In the genomic region with DNA sequence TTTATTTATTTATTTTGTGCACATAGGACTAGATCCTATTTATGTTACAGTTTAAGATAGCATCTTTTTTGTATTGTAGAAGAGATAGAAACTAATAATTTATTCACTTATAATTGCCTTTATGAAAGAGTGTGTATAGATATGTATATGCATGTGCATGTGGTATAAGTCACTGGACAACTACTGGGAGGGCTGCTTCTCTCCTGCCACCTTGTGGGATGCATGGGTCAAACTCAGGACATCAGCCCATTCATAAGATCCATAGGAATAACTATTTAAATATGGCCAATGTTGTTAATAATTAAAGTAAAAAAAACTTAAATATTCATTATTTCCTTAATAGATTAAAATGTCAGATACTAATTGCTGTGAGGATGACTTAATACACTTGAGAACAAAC, we compare ENCODE assay signal across 15 mouse cellular contexts.
DNase-seq lines count a peak whose midpoint lies in the region; ATAC-seq lines count a peak whose summit lies in the region.
"Had no signal": no experiment of that assay in that cellular context is flagged by ENCODE, and none has a peak within 500 bp of the region (broad histone marks: within the 10 kb centered on the region; RNA-seq: fewer than 3 reads in every experiment).

No protein-coding gene starts in this region.

- no peak overlapping the region for H3K27ac ChIP-seq in forebrain, embryonic 13.5 days
- no peak overlapping the region for H3K27ac ChIP-seq in forebrain, embryonic 10.5 days
- no peak overlapping the region for H3K27ac ChIP-seq in limb, embryonic 11.5 days (replicated peaks; ENCODE audit: low read depth, low read length)
- H3K27ac ChIP-seq in limb, embryonic 10.5 days = no peak overlapping the region
- no peak overlapping the region for H3K27ac ChIP-seq in neural tube, embryonic 11.5 days (ENCODE audit: low read depth, low read length)
- no peak overlapping the region for H3K27ac ChIP-seq in neural tube, embryonic 15.5 days (replicated peaks)
- H3K27ac ChIP-seq: hindbrain, embryonic 13.5 days; stomach, embryonic 15.5 days had no signal

- ATAC-seq in forebrain, embryonic 13.5 days = 0 out of 2 replicates have a peak, but pooled peaks have one; percentile 33
- ATAC-seq in limb, embryonic 11.5 days (ENCODE audit: insufficient number of reproducible peaks, low FRiP score, low TSS enrichment, low read depth) = 0 out of 2 replicates have a peak, but pooled peaks have one; percentile 17
- ATAC-seq in neural tube, embryonic 11.5 days (ENCODE audit: insufficient read depth, low FRiP score, low TSS enrichment) = peak; percentile 41; the same call in 1 of the 2 replicates
- ATAC-seq in neural tube, embryonic 15.5 days (ENCODE audit: low FRiP score) = no peak

- no peak overlapping the region for H3K4me3 ChIP-seq in forebrain, embryonic 13.5 days
- H3K4me3 ChIP-seq in forebrain, embryonic 10.5 days = no peak overlapping the region
- no peak overlapping the region for H3K4me3 ChIP-seq in limb, embryonic 11.5 days (ENCODE audit: low read depth, low read length)
- H3K4me3 ChIP-seq in limb, embryonic 10.5 days = no peak overlapping the region
- H3K4me3 ChIP-seq in neural tube, embryonic 11.5 days (ENCODE audit: low read depth, low read length) = no peak overlapping the region
- H3K4me3 ChIP-seq in neural tube, embryonic 15.5 days (replicated peaks) = no peak overlapping the region
- H3K4me3 ChIP-seq: hindbrain, embryonic 13.5 days; stomach, embryonic 15.5 days had no signal

- H3K36me3 ChIP-seq in forebrain, embryonic 13.5 days (ENCODE audit: poor library complexity, severe bottlenecking) = no peaks in the 10 kb centered on the region
- no peaks in the 10 kb centered on the region for H3K36me3 ChIP-seq in forebrain, embryonic 10.5 days (replicated peaks)
- H3K36me3 ChIP-seq in limb, embryonic 11.5 days (ENCODE audit: control insufficient read depth, insufficient read depth, low read length) = no peaks in the 10 kb centered on the region
- no peaks in the 10 kb centered on the region for H3K36me3 ChIP-seq in limb, embryonic 10.5 days
- no peaks in the 10 kb centered on the region for H3K36me3 ChIP-seq in neural tube, embryonic 11.5 days (ENCODE audit: control insufficient read depth, insufficient read depth, low read length)
- H3K36me3 ChIP-seq in neural tube, embryonic 15.5 days = no peaks in the 10 kb centered on the region
- H3K36me3 ChIP-seq: hindbrain, embryonic 13.5 days; stomach, embryonic 15.5 days had no signal

- no peak for DNase-seq in forebrain, embryonic 10.5 days (ENCODE audit: extremely low spot score, low spot score)
- DNase-seq in limb, embryonic 11.5 days (ENCODE audit: low spot score) = no peak
- DNase-seq in limb, embryonic 10.5 days (ENCODE audit: low spot score) = no peak
- DNase-seq in neural tube, embryonic 11.5 days (ENCODE audit: low spot score) = no peak
- no peak for DNase-seq in thymus, postnatal 25 days
- no peak for DNase-seq in cerebellum, postnatal 4 days (ENCODE audit: low spot score in 2 of 2)
- DNase-seq: B cell, adult 2 months; cerebellum, adult 9-11 months; heart, adult 18-20 months; kidney, adult 18-20 months; spleen, adult 18-20 months had no signal

- H3K4me1 ChIP-seq in forebrain, embryonic 13.5 days = no peaks in the 10 kb centered on the region
- H3K4me1 ChIP-seq in forebrain, embryonic 10.5 days = no peaks in the 10 kb centered on the region
- H3K4me1 ChIP-seq in limb, embryonic 11.5 days (ENCODE audit: control insufficient read depth, insufficient read depth, low read length) = no peaks in the 10 kb centered on the region
- H3K4me1 ChIP-seq in limb, embryonic 10.5 days = no peaks in the 10 kb centered on the region
- H3K4me1 ChIP-seq in neural tube, embryonic 11.5 days (ENCODE audit: control insufficient read depth, insufficient read depth, low read length) = no peaks in the 10 kb centered on the region
- no peaks in the 10 kb centered on the region for H3K4me1 ChIP-seq in neural tube, embryonic 15.5 days
- H3K4me1 ChIP-seq: hindbrain, embryonic 13.5 days; stomach, embryonic 15.5 days had no signal

- H3K9me3 ChIP-seq in forebrain, embryonic 13.5 days (replicated peaks) = no peaks in the 10 kb centered on the region
- H3K9me3 ChIP-seq in forebrain, embryonic 10.5 days = no peaks in the 10 kb centered on the region
- no peaks in the 10 kb centered on the region for H3K9me3 ChIP-seq in limb, embryonic 11.5 days (ENCODE audit: control insufficient read depth, low read length)
- H3K9me3 ChIP-seq in limb, embryonic 10.5 days (replicated peaks) = no peaks in the 10 kb centered on the region
- no peaks in the 10 kb centered on the region for H3K9me3 ChIP-seq in neural tube, embryonic 11.5 days (ENCODE audit: control insufficient read depth, low read length)
- no peaks in the 10 kb centered on the region for H3K9me3 ChIP-seq in neural tube, embryonic 15.5 days (replicated peaks)
- H3K9me3 ChIP-seq: hindbrain, embryonic 13.5 days; stomach, embryonic 15.5 days had no signal

- H3K27me3 ChIP-seq in forebrain, embryonic 13.5 days = no peaks in the 10 kb centered on the region
- H3K27me3 ChIP-seq in forebrain, embryonic 10.5 days (ENCODE audit: poor library complexity, severe bottlenecking) = no peaks in the 10 kb centered on the region
- H3K27me3 ChIP-seq in limb, embryonic 11.5 days (ENCODE audit: control insufficient read depth, insufficient read depth, low read length) = no peaks in the 10 kb centered on the region
- no peaks in the 10 kb centered on the region for H3K27me3 ChIP-seq in limb, embryonic 10.5 days (ENCODE audit: low read depth, poor library complexity, severe bottlenecking)
- H3K27me3 ChIP-seq in neural tube, embryonic 11.5 days (ENCODE audit: control insufficient read depth, insufficient read depth, low read length) = no peaks in the 10 kb centered on the region
- no peaks in the 10 kb centered on the region for H3K27me3 ChIP-seq in neural tube, embryonic 15.5 days (replicated peaks)
- H3K27me3 ChIP-seq: hindbrain, embryonic 13.5 days; stomach, embryonic 15.5 days had no signal

- no peak overlapping the region for H3K4me2 ChIP-seq in forebrain, embryonic 13.5 days
- H3K4me2 ChIP-seq in limb, embryonic 11.5 days (ENCODE audit: low read depth, severe bottlenecking) = no peak overlapping the region
- H3K4me2 ChIP-seq in neural tube, embryonic 11.5 days (ENCODE audit: low read depth) = no peak overlapping the region
- H3K4me2 ChIP-seq in neural tube, embryonic 15.5 days = no peak overlapping the region
- H3K4me2 ChIP-seq: hindbrain, embryonic 13.5 days; stomach, embryonic 15.5 days had no signal

- no peak overlapping the region for H3K9ac ChIP-seq in forebrain, embryonic 13.5 days
- H3K9ac ChIP-seq in limb, embryonic 11.5 days (ENCODE audit: low read length) = no peak overlapping the region
- H3K9ac ChIP-seq in neural tube, embryonic 11.5 days (ENCODE audit: low read length) = no peak overlapping the region
- no peak overlapping the region for H3K9ac ChIP-seq in neural tube, embryonic 15.5 days (replicated peaks)
- H3K9ac ChIP-seq: hindbrain, embryonic 13.5 days; stomach, embryonic 15.5 days had no signal
